10 mouse cellular contexts compared by ENCODE assay signal in genomic region chr2:38133036-38133825, GRCm38 (mm10).
DNase-seq lines count a peak whose midpoint lies in the region; ATAC-seq and TF ChIP-seq lines count a peak whose summit lies in the region.
"Had no signal": no experiment of that assay in that cellular context is flagged by ENCODE, and none has a peak within 500 bp of the region (broad histone marks: within the 10 kb centered on the region; RNA-seq: fewer than 3 reads in every experiment).

No protein-coding gene starts in this region.

- no peak for TF ChIP-seq POLR2A in thymus, adult 2 months (IDR thresholded peaks at IDR 0.05; ENCODE audit: control insufficient read depth, extremely low read depth, insufficient read depth, low read length, poor library complexity)

- H3K27me3 ChIP-seq in thymus, adult 2 months (ENCODE audit: control insufficient read depth, insufficient read depth, low read length), result no peaks in the 10 kb centered on the region

- 0 out of 2 replicates have a peak, but pooled peaks cover 3% of the 10 kb centered on the region for H3K4me1 ChIP-seq in thymus, adult 2 months (replicated peaks; ENCODE audit: control insufficient read depth, insufficient read depth, low read length)

- no peak overlapping the region for H3K27ac ChIP-seq in thymus, adult 2 months (ENCODE audit: control insufficient read depth, insufficient read depth, low read length)
- H3K27ac ChIP-seq: embryonic facial prominence, embryonic 10.5 days; macrophage had no signal

- peak; percentile 98 for ATAC-seq in frontal cortex, adult (ENCODE audit: low TSS enrichment)

- TF ChIP-seq CTCF in thymus, adult 2 months (IDR thresholded peaks at IDR 0.05; ENCODE audit: borderline replicate concordance, control insufficient read depth, extremely low read depth, insufficient read depth, low read length, poor library complexity), result no peak

- no peak for DNase-seq in frontal cortex, postnatal 14 days (ENCODE audit: low spot score in 2 of 2)
- peak; percentile 4 for DNase-seq in thymus, adult 2 months
- no peak for DNase-seq in thymus, postnatal 4 days
- DNase-seq in cerebellum, postnatal 36 days, result peak; percentile 29 to 30
- DNase-seq in telencephalon, adult 2 months (ENCODE audit: low read depth, low spot score), result peak; percentile 34
- DNase-seq in kidney, postnatal 10 days, result no peak
- DNase-seq: kidney, postnatal 25 days had no signal

- H3K4me3 ChIP-seq in thymus, adult 2 months (ENCODE audit: control insufficient read depth, insufficient read depth, low read length), result no peak overlapping the region
- H3K4me3 ChIP-seq: embryonic facial prominence, embryonic 10.5 days had no signal

- no peaks in the 10 kb centered on the region for H3K36me3 ChIP-seq in thymus, adult 2 months (ENCODE audit: control insufficient read depth, insufficient read depth, low read length)
- H3K36me3 ChIP-seq: embryonic facial prominence, embryonic 10.5 days had no signal

- 54% methylated on average over 5 of the region's 5 CpGs for WGBS in thymus, adult 2 months

Comparison
In these comparisons a context has a peak if more than half of its experiments do, and no peak if none do; other contexts are left out.
1. DNase-seq: peak in thymus, adult 2 months (single experiment), cerebellum, postnatal 36 days (2 of 2) and telencephalon, adult 2 months (single experiment); none in frontal cortex, postnatal 14 days (0 of 2), thymus, postnatal 4 days (single experiment) and kidney, postnatal 10 days (single experiment).